9 mouse cellular contexts compared by ENCODE assay signal in genomic region chr5:106711870-106712277, GRCm38 (mm10). TPM values are rescaled to one million over a fixed set of nuclear protein-coding genes. Genes with fewer than 3 reads are reported as not detected.
DNase-seq lines count a peak whose midpoint lies in the region; ATAC-seq lines count a peak whose summit lies in the region.
"Had no signal": no experiment of that assay in that cellular context is flagged by ENCODE, and none has a peak within 500 bp of the region (broad histone marks: within the 10 kb centered on the region; RNA-seq: fewer than 3 reads in every experiment).

No protein-coding gene starts in this region.

- H3K4me3 ChIP-seq in embryonic facial prominence, embryonic 14.5 days (ENCODE audit: low read depth, low read length) = no peak overlapping the region
- no peak overlapping the region for H3K4me3 ChIP-seq in limb, embryonic 13.5 days

- DNase-seq in layer of hippocampus, adult 9-11 months = peak; percentile 31
- no peak for DNase-seq in layer of hippocampus, postnatal 36 days
- peak; percentile 50 for DNase-seq in brain, embryonic 18.5 days (ENCODE audit: low read depth, low spot score)
- peak; percentile 92 for DNase-seq in embryonic facial prominence, embryonic 14.5 days (ENCODE audit: low spot score)
- no peak for DNase-seq in spleen, adult 12 weeks (ENCODE audit: low spot score)
- no peak for DNase-seq in cerebellum, postnatal 25 days
- DNase-seq: thymus, adult 2 months had no signal

- H3K36me3 ChIP-seq in embryonic facial prominence, embryonic 14.5 days (ENCODE audit: control insufficient read depth, insufficient read depth, low read length) = no peaks in the 10 kb centered on the region
- no peaks in the 10 kb centered on the region for H3K36me3 ChIP-seq in limb, embryonic 13.5 days

- H3K4me1 ChIP-seq in embryonic facial prominence, embryonic 14.5 days (ENCODE audit: control insufficient read depth, insufficient read depth, low read length) = peaks cover 6% of the 10 kb centered on the region; the same call in 1 of the 2 replicates
- peaks cover 27% of the 10 kb centered on the region for H3K4me1 ChIP-seq in limb, embryonic 13.5 days

- peak overlapping the region; percentile 76 for H3K27ac ChIP-seq in embryonic facial prominence, embryonic 14.5 days (replicated peaks; ENCODE audit: low read depth, low read length)
- H3K27ac ChIP-seq in limb, embryonic 13.5 days = peak overlapping the region; percentile 58; the same call in 1 of the 2 replicates

- H3K27me3 ChIP-seq in embryonic facial prominence, embryonic 14.5 days (replicated peaks; ENCODE audit: control insufficient read depth, insufficient read depth, low read length) = no peaks in the 10 kb centered on the region
- H3K27me3 ChIP-seq in limb, embryonic 13.5 days = no peaks in the 10 kb centered on the region

- H3K9me3 ChIP-seq in embryonic facial prominence, embryonic 14.5 days (ENCODE audit: control insufficient read depth, low read length) = no peaks in the 10 kb centered on the region
- no peaks in the 10 kb centered on the region for H3K9me3 ChIP-seq in limb, embryonic 13.5 days

- peak overlapping the region; percentile 43 for H3K9ac ChIP-seq in embryonic facial prominence, embryonic 14.5 days (ENCODE audit: low read depth, low read length)
- H3K9ac ChIP-seq in limb, embryonic 13.5 days = 0 out of 2 replicates have a peak overlapping the region, but pooled peaks have one; percentile 31

- ATAC-seq in embryonic facial prominence, embryonic 14.5 days (ENCODE audit: low read depth) = peak; percentile 88
- peak; percentile 57; the same call in 1 of the 2 replicates for ATAC-seq in limb, embryonic 13.5 days (ENCODE audit: low FRiP score, low read depth)
- ATAC-seq: Patski had no signal

- no peak overlapping the region for H3K4me2 ChIP-seq in embryonic facial prominence, embryonic 14.5 days (ENCODE audit: low read depth, low read length)
- no peak overlapping the region for H3K4me2 ChIP-seq in limb, embryonic 13.5 days (replicated peaks)

- 26% methylated on average over 3 of the region's 3 CpGs for WGBS in embryonic facial prominence, embryonic 14.5 days
- 29% methylated on average over 3 of the region's 3 CpGs for WGBS in limb, embryonic 13.5 days

RNA-seq across cellular contexts. Expression of gene Zfp644, which starts 14.8 kb away (rescaled TPM):
- total RNA-seq in layer of hippocampus, postnatal 36 days (2021) = 100 to 1,000 TPM; 105 to 107 TPM
- polyA plus RNA-seq in embryonic facial prominence, embryonic 14.5 days (2014; fragmentation: Nextera tagmentation; extraction: Ambion mirVana) = 82.8 and 85.2 TPM in 2 replicates
- polyA plus RNA-seq in limb, embryonic 13.5 days (2015; fragmentation: Nextera tagmentation; extraction: Ambion mirVana) = 80.6 and 84.7 TPM in 2 replicates

Comparison
In these comparisons a context has a peak if more than half of its experiments do, and no peak if none do; other contexts are left out.
1. DNase-seq: peak in layer of hippocampus, adult 9-11 months (single experiment), brain, embryonic 18.5 days (single experiment) and embryonic facial prominence, embryonic 14.5 days (single experiment); none in layer of hippocampus, postnatal 36 days (0 of 2), spleen, adult 12 weeks (single experiment) and cerebellum, postnatal 25 days (0 of 2).